Mouse (Mus musculus) kidney, postnatal 36 days (tissue): ENCODE measurements around the gene Il1b.

ENCODE experiments used
- DNase-seq, 2 experiments: peaks; one replicate each; pipeline ENCODE4 v3.0.0; 2021 to 2022; ENCODE audit warnings: mixed read lengths in 2 of 2

Il1b gene

GRCm38 (mm10) chr2:129371039-129371438 lies at the start of gene Il1b:
Gene Il1b, minus strand, starts transcription at chr2:129371139.
- peak in 1 of 2 experiments; percentile 6 for DNase-seq

GRCm38 (mm10) chr2:129419361-129419880 lies 48.5 kb upstream of the Il1b start:
- DNase-seq, result no peak

GRCm38 (mm10) chr2:129414593-129414992 lies 43.7 kb upstream of the Il1b start:
- DNase-seq, result no peak

- DNase-seq, result no peak
These were observed 42.5 kb upstream of the Il1b start for GRCm38 (mm10) chr2:129413488-129413887.

GRCm38 (mm10) chr2:129411651-129412050 lies 40.7 kb upstream of the Il1b start:
- no peak for DNase-seq

GRCm38 (mm10) chr2:129410344-129410743 lies 39.4 kb upstream of the Il1b start:
- DNase-seq, result no peak

- peak; percentile 39 to 85 for DNase-seq
These were observed 37.5 kb upstream of the Il1b start for GRCm38 (mm10) chr2:129408476-129408875.

GRCm38 (mm10) chr2:129407596-129407995 lies 36.7 kb upstream of the Il1b start:
- DNase-seq, result no peak

- DNase-seq, result no peak
These were observed 35.6 kb upstream of the Il1b start for GRCm38 (mm10) chr2:129406508-129406907.

GRCm38 (mm10) chr2:129403786-129404185 lies 32.8 kb upstream of the Il1b start:
- no peak for DNase-seq

GRCm38 (mm10) chr2:129402330-129402729 lies 31.4 kb upstream of the Il1b start:
- DNase-seq, result no peak

GRCm38 (mm10) chr2:129401803-129402202 lies 30.9 kb upstream of the Il1b start:
- no peak for DNase-seq

GRCm38 (mm10) chr2:129398176-129398575 lies 27.2 kb upstream of the Il1b start:
- no peak for DNase-seq

- peak in 1 of 2 experiments; percentile 46 for DNase-seq
These were observed 22.6 kb upstream of the Il1b start for GRCm38 (mm10) chr2:129393524-129393923.

- no peak for DNase-seq
These were observed 19.2 kb upstream of the Il1b start for GRCm38 (mm10) chr2:129390161-129390560.

- DNase-seq, result no peak
These were observed 18.4 kb upstream of the Il1b start for GRCm38 (mm10) chr2:129389323-129389722.

- no peak for DNase-seq
These were observed 14.4 kb upstream of the Il1b start for GRCm38 (mm10) chr2:129385331-129385730.

GRCm38 (mm10) chr2:129384272-129384660 lies 13.3 kb upstream of the Il1b start:
- DNase-seq, result no peak

- DNase-seq, result no peak
These were observed 12.8 kb upstream of the Il1b start for GRCm38 (mm10) chr2:129383512-129384271.

GRCm38 (mm10) chr2:129380746-129381474 lies 10.0 kb upstream of the Il1b start:
- DNase-seq, result no peak

GRCm38 (mm10) chr2:129380211-129380610 lies 9.3 kb upstream of the Il1b start:
- DNase-seq, result peak in 1 of 2 experiments; percentile 19

- DNase-seq, result peak; percentile 8 to 9
These were observed 2.4 kb upstream of the Il1b start for GRCm38 (mm10) chr2:129373307-129373706.

GRCm38 (mm10) chr2:129369615-129370014 lies 1.3 kb downstream of the Il1b start:
- no peak for DNase-seq

GRCm38 (mm10) chr2:129368795-129369194 lies 2.1 kb downstream of the Il1b start:
- DNase-seq, result no peak
